Mouse (Mus musculus) testis, adult 2 months (tissue): ENCODE measurements around the gene Amacr.

Experiments
- CTCF ChIP-seq: fragments of 200-500 bp; IDR thresholded peaks from 2 replicates; pipeline ENCODE4 v1.5.1; 2012; ENCODE audit warnings: low read depth, mild to moderate bottlenecking, inconsistent platforms, low read length, moderate library complexity; ENCODE audit not compliant: control insufficient read depth, insufficient read depth, insufficient replicate concordance
- POLR2A ChIP-seq: fragments of 200-500 bp; IDR thresholded peaks from 2 replicates; pipeline ENCODE4 v1.6.1; 2012; ENCODE audit warnings: low read depth, mild to moderate bottlenecking, inconsistent platforms, low read length, moderate library complexity; ENCODE audit not compliant: control insufficient read depth

- TF ChIP-seq POLR2A (no peak), CTCF (no peak)
These were observed 59.7 kb downstream of the Amacr start for GRCm38 (mm10) chr15:11041229-11041628.
